Mouse (Mus musculus): ENCODE measurements around the gene Abcf2.

Abcf2 gene

GRCm38 (mm10) chr5:24601911-24602750, 24.9 kb upstream of the Abcf2 start:
- DNase-seq (ENCODE audit: extremely low spot score), result peak; percentile 80

GRCm38 (mm10) chr5:24601071-24601835, 24.0 kb upstream of the Abcf2 start:
- peak; percentile 25 for DNase-seq (ENCODE audit: extremely low spot score)

GRCm38 (mm10) chr5:24600236-24600635, 23.0 kb upstream of the Abcf2 start:
- no peak for DNase-seq (ENCODE audit: extremely low spot score)

- DNase-seq (ENCODE audit: extremely low spot score), result no peak
These were observed 21.9 kb upstream of the Abcf2 start for GRCm38 (mm10) chr5:24599137-24599536.

GRCm38 (mm10) chr5:24598570-24599006, 21.3 kb upstream of the Abcf2 start:
- DNase-seq (ENCODE audit: extremely low spot score), result peak; percentile 80

GRCm38 (mm10) chr5:24597901-24598569, 20.8 kb upstream of the Abcf2 start:
- no peak for DNase-seq (ENCODE audit: extremely low spot score)

GRCm38 (mm10) chr5:24597221-24597728, 20.0 kb upstream of the Abcf2 start:
- peak; percentile 83 for DNase-seq (ENCODE audit: extremely low spot score)

- peak; percentile 34 for DNase-seq (ENCODE audit: extremely low spot score)
These were observed 19.4 kb upstream of the Abcf2 start for GRCm38 (mm10) chr5:24596519-24597171.

- DNase-seq (ENCODE audit: extremely low spot score), result no peak
These were observed 18.6 kb upstream of the Abcf2 start for GRCm38 (mm10) chr5:24595786-24596380.

- no peak for DNase-seq (ENCODE audit: extremely low spot score)
These were observed 18.0 kb upstream of the Abcf2 start for GRCm38 (mm10) chr5:24595261-24595660.

GRCm38 (mm10) chr5:24594346-24594745, 17.1 kb upstream of the Abcf2 start:
- no peak for DNase-seq (ENCODE audit: extremely low spot score)

GRCm38 (mm10) chr5:24593928-24594327, 16.7 kb upstream of the Abcf2 start:
- DNase-seq (ENCODE audit: extremely low spot score), result no peak

- DNase-seq (ENCODE audit: extremely low spot score), result no peak
These were observed 16.0 kb upstream of the Abcf2 start for GRCm38 (mm10) chr5:24593230-24593629.

GRCm38 (mm10) chr5:24592471-24593160, 15.3 kb upstream of the Abcf2 start:
- DNase-seq (ENCODE audit: extremely low spot score), result no peak

GRCm38 (mm10) chr5:24591796-24592470, 14.7 kb upstream of the Abcf2 start:
- DNase-seq (ENCODE audit: extremely low spot score), result no peak

- peak; percentile 43 for DNase-seq (ENCODE audit: extremely low spot score)
These were observed 14.0 kb upstream of the Abcf2 start for GRCm38 (mm10) chr5:24591268-24591721.

- DNase-seq (ENCODE audit: extremely low spot score), result no peak
These were observed 12.5 kb upstream of the Abcf2 start for GRCm38 (mm10) chr5:24589511-24590500.

GRCm38 (mm10) chr5:24587200-24587577, 9.9 kb upstream of the Abcf2 start:
- no peak for DNase-seq (ENCODE audit: extremely low spot score)
